Mouse (Mus musculus): Measurements from ENCODE around the gene Atxn2. TPM values are rescaled to one million over a fixed set of nuclear protein-coding genes. Genes with fewer than 3 reads are reported as not detected.
"Not testable (repeated sequence)": the region's sequence is repeated elsewhere in the genome, so short reads cannot be mapped to it uniquely, and the experiment has no call there.

Atxn2 gene
- polyA plus RNA-seq, 1 experiment from 2014 or later: 59.4 TPM

GRCm38 (mm10) chr5:121738576-121739191 lies 27.5 kb downstream of the Atxn2 start:
- H3K4me2 ChIP-seq (ENCODE audit: low read length): no peak overlapping the region
- no peak for ATAC-seq (replicated peaks; ENCODE audit: low FRiP score, low TSS enrichment, low read depth)
- no peak overlapping the region for H3K4me3 ChIP-seq (ENCODE audit: low read depth, low read length)
- no peak overlapping the region for H3K9ac ChIP-seq (ENCODE audit: low read length)
- WGBS: 92% methylated on average over 7 of the region's 7 CpGs
- DNase-seq (ENCODE audit: low spot score): no peak
- H3K36me3 ChIP-seq (ENCODE audit: control insufficient read depth, insufficient read depth, low read length): peaks cover 2% of the 10 kb centered on the region; the same call in 1 of the 2 replicates
- H3K27me3 ChIP-seq (replicated peaks; ENCODE audit: control insufficient read depth, insufficient read depth, low read length): no peaks in the 10 kb centered on the region
- H3K27ac ChIP-seq (ENCODE audit: low read depth): no peak overlapping the region
- H3K9me3 ChIP-seq (ENCODE audit: control insufficient read depth, low read length): no peaks in the 10 kb centered on the region
- H3K4me1 ChIP-seq (replicated peaks; ENCODE audit: control insufficient read depth, insufficient read depth, low read length): no peaks in the 10 kb centered on the region

GRCm38 (mm10) chr5:121740516-121740915 lies 29.4 kb downstream of the Atxn2 start:
- Histone ChIP-seq H3K4me2 (ENCODE audit: low read length) (no peak overlapping the region), H3K4me3 (ENCODE audit: low read depth, low read length) (no peak overlapping the region), H3K9ac (ENCODE audit: low read length) (no peak overlapping the region), H3K36me3 (ENCODE audit: control insufficient read depth, insufficient read depth, low read length) (no peaks in the 10 kb centered on the region), H3K4me1 (replicated peaks; ENCODE audit: control insufficient read depth, insufficient read depth, low read length) (no peaks in the 10 kb centered on the region), H3K9me3 (ENCODE audit: control insufficient read depth, low read length) (no peaks in the 10 kb centered on the region), H3K27ac (ENCODE audit: low read depth) (no peak overlapping the region), H3K27me3 (replicated peaks; ENCODE audit: control insufficient read depth, insufficient read depth, low read length) (no peaks in the 10 kb centered on the region)
- ATAC-seq (replicated peaks; ENCODE audit: low FRiP score, low TSS enrichment, low read depth) (no peak), DNase-seq (ENCODE audit: low spot score) (no peak)
- 89% methylated on average over 1 of the region's 1 CpGs for WGBS

GRCm38 (mm10) chr5:121742915-121743314 lies 31.8 kb downstream of the Atxn2 start:
- peaks cover 4% of the 10 kb centered on the region for H3K36me3 ChIP-seq (ENCODE audit: control insufficient read depth, insufficient read depth, low read length)
- no peak for ATAC-seq (replicated peaks; ENCODE audit: low FRiP score, low TSS enrichment, low read depth)
- DNase-seq (ENCODE audit: low spot score): no peak
- no peak overlapping the region for H3K4me2 ChIP-seq (ENCODE audit: low read length)
- H3K27ac ChIP-seq (ENCODE audit: low read depth): no peak overlapping the region
- WGBS: 86% methylated on average over 2 of the region's 2 CpGs
- H3K9me3 ChIP-seq (ENCODE audit: control insufficient read depth, low read length): no peaks in the 10 kb centered on the region
- H3K9ac ChIP-seq (ENCODE audit: low read length): no peak overlapping the region
- H3K4me1 ChIP-seq (replicated peaks; ENCODE audit: control insufficient read depth, insufficient read depth, low read length): no peaks in the 10 kb centered on the region
- no peak overlapping the region for H3K4me3 ChIP-seq (ENCODE audit: low read depth, low read length)
- H3K27me3 ChIP-seq (replicated peaks; ENCODE audit: control insufficient read depth, insufficient read depth, low read length): no peaks in the 10 kb centered on the region

DNA sequence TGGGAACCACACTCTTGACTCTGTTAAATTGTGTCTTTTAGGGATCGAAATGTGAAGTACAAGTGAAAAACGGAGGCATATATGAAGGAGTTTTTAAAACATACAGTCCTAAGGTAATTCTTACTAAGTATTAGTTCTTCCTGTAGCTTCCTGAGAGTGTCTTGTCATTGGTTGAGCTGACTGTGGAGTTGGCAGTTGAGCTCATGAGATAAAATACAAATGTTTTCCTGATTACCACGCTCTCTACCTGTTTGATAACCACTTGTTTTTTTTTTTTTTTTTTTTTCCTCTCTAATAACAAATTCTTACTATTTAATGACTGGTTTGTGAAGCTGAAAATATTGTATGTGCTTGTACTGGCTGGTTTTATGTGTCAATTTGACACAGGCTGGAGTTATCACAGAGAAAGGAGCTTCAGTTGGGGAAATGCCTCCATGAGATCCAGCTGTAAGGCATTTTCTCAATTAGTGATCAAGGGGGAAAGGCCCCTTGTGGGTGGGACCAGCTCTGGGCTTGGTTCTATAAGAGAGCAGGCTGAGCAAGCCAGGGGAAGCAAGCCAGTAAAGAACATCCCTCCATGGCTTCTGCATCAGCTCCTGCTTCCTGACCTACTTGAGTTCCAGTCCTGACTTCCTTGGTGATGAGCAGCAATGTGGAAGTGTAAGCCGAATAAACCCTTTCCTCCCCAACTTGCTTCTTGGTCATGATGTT lies 36.9 kb downstream of the Atxn2 start:
- H3K9me3 ChIP-seq (ENCODE audit: control insufficient read depth, low read length); DNase-seq (ENCODE audit: low spot score); H3K4me1 ChIP-seq (replicated peaks; ENCODE audit: control insufficient read depth, insufficient read depth, low read length); H3K27ac ChIP-seq (ENCODE audit: low read depth); ATAC-seq (replicated peaks; ENCODE audit: low FRiP score, low TSS enrichment, low read depth); H3K4me3 ChIP-seq (ENCODE audit: low read depth, low read length); H3K9ac ChIP-seq (ENCODE audit: low read length); H3K27me3 ChIP-seq (replicated peaks; ENCODE audit: control insufficient read depth, insufficient read depth, low read length); H3K4me2 ChIP-seq (ENCODE audit: low read length): not testable (repeated sequence)
- WGBS: 89% methylated on average over 4 of the region's 4 CpGs
- peaks cover 46% of the 10 kb centered on the region for H3K36me3 ChIP-seq (ENCODE audit: control insufficient read depth, insufficient read depth, low read length)

DNA sequence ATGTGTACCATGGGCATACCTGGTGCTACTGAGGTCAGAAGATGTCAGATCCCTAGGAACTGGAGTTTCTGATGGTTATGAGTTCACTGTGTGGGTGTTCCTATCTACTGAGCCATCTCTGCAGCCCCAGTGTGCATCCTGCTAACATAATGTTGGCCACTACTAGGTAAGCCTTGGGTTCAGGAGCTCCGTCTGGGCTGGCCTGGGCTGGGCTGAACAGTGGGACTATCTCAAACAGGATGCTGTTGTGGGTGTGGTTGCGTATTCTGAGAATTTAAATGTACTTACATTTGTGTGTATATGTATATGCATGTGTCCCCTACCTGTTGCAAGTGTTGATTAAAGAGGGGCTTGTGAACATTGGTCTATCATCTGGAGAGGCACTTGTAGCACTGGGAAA lies 38.5 kb downstream of the Atxn2 start:
- Histone ChIP-seq H3K36me3 (ENCODE audit: control insufficient read depth, insufficient read depth, low read length) (peaks cover 58% of the 10 kb centered on the region), H3K9me3 (ENCODE audit: control insufficient read depth, low read length) (no peaks in the 10 kb centered on the region), H3K27me3 (replicated peaks; ENCODE audit: control insufficient read depth, insufficient read depth, low read length) (no peaks in the 10 kb centered on the region), H3K4me3 (ENCODE audit: low read depth, low read length) (no peak overlapping the region), H3K27ac (ENCODE audit: low read depth) (no peak overlapping the region), H3K4me1 (replicated peaks; ENCODE audit: control insufficient read depth, insufficient read depth, low read length) (no peaks in the 10 kb centered on the region), H3K9ac (ENCODE audit: low read length) (no peak overlapping the region), H3K4me2 (ENCODE audit: low read length) (no peak overlapping the region)
- ATAC-seq (replicated peaks; ENCODE audit: low FRiP score, low TSS enrichment, low read depth) (no peak), DNase-seq (ENCODE audit: low spot score) (no peak)
- WGBS: 89% methylated on average over 2 of the region's 2 CpGs

DNA sequence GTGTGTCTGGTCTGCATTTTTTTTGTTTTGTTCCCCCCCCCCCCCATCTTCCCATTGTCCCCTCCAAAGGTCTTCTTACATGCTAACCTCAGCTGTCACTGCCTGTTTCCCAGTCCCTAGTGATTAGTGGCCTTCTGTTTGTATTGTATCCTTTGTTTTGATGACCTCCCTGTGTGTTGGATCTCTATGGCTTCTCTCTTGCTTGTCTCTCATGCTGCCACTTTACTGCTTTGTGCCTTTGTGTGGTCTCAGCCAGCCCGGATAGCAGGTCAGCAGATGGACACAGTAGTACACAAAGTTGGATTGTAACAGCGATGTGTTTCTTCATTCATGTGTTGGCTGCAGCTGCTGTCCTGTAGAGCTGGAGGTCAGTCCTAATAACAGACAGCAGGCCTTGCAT lies 46.8 kb downstream of the Atxn2 start:
- Histone ChIP-seq H3K4me2 (ENCODE audit: low read length) (no peak overlapping the region), H3K4me1 (replicated peaks; ENCODE audit: control insufficient read depth, insufficient read depth, low read length) (no peaks in the 10 kb centered on the region), H3K4me3 (ENCODE audit: low read depth, low read length) (no peak overlapping the region), H3K36me3 (ENCODE audit: control insufficient read depth, insufficient read depth, low read length) (peaks cover 65% of the 10 kb centered on the region), H3K9me3 (ENCODE audit: control insufficient read depth, low read length) (no peaks in the 10 kb centered on the region), H3K27ac (ENCODE audit: low read depth) (no peak overlapping the region), H3K27me3 (replicated peaks; ENCODE audit: control insufficient read depth, insufficient read depth, low read length) (no peaks in the 10 kb centered on the region), H3K9ac (ENCODE audit: low read length) (no peak overlapping the region)
- WGBS: 73% methylated on average over 2 of the region's 2 CpGs
- DNase-seq (ENCODE audit: low spot score) (no peak), ATAC-seq (replicated peaks; ENCODE audit: low FRiP score, low TSS enrichment, low read depth) (no peak)

GRCm38 (mm10) chr5:121758341-121758740 lies 47.2 kb downstream of the Atxn2 start:
- no peak for ATAC-seq (replicated peaks; ENCODE audit: low FRiP score, low TSS enrichment, low read depth)
- WGBS: 86% methylated on average over 4 of the region's 4 CpGs
- peaks cover 63% of the 10 kb centered on the region for H3K36me3 ChIP-seq (ENCODE audit: control insufficient read depth, insufficient read depth, low read length)
- H3K9me3 ChIP-seq (ENCODE audit: control insufficient read depth, low read length): no peaks in the 10 kb centered on the region
- no peaks in the 10 kb centered on the region for H3K4me1 ChIP-seq (replicated peaks; ENCODE audit: control insufficient read depth, insufficient read depth, low read length)
- no peak overlapping the region for H3K4me3 ChIP-seq (ENCODE audit: low read depth, low read length)
- no peak for DNase-seq (ENCODE audit: low spot score)
- no peak overlapping the region for H3K9ac ChIP-seq (ENCODE audit: low read length)
- H3K27me3 ChIP-seq (replicated peaks; ENCODE audit: control insufficient read depth, insufficient read depth, low read length): no peaks in the 10 kb centered on the region
- H3K27ac ChIP-seq (ENCODE audit: low read depth): no peak overlapping the region
- no peak overlapping the region for H3K4me2 ChIP-seq (ENCODE audit: low read length)

GRCm38 (mm10) chr5:121759921-121760320 lies 48.8 kb downstream of the Atxn2 start:
- ATAC-seq (replicated peaks; ENCODE audit: low FRiP score, low TSS enrichment, low read depth) (no peak), DNase-seq (ENCODE audit: low spot score) (no peak)
- H3K4me1 ChIP-seq (replicated peaks; ENCODE audit: control insufficient read depth, insufficient read depth, low read length): no peaks in the 10 kb centered on the region
- H3K4me2 ChIP-seq (ENCODE audit: low read length): no peak overlapping the region
- H3K9me3 ChIP-seq (ENCODE audit: control insufficient read depth, low read length): no peaks in the 10 kb centered on the region
- no peak overlapping the region for H3K9ac ChIP-seq (ENCODE audit: low read length)
- peaks cover 55% of the 10 kb centered on the region for H3K36me3 ChIP-seq (ENCODE audit: control insufficient read depth, insufficient read depth, low read length)
- no peak overlapping the region for H3K27ac ChIP-seq (ENCODE audit: low read depth)
- WGBS: 89% methylated on average over 4 of the region's 4 CpGs
- no peaks in the 10 kb centered on the region for H3K27me3 ChIP-seq (replicated peaks; ENCODE audit: control insufficient read depth, insufficient read depth, low read length)
- no peak overlapping the region for H3K4me3 ChIP-seq (ENCODE audit: low read depth, low read length)

DNA sequence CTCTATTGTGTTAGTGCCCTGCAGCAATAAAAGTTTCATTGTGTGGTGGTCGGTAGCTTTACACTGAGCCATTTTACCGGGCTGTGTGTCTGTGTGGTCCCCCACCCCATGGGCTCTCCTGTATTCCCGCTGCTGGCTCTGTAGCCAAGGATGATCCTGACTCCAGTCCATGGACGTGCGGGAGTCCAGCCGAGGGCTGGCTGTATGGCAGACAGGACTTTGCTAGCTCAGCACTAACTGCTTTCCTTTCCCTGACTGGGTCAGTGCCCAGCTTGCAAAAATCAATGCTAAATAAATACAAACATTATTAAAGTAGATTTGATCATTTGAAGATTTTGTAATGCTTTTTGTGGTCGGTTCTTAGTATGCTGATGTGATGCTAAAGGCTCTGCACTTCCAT lies 50.3 kb downstream of the Atxn2 start:
- ATAC-seq (replicated peaks; ENCODE audit: low FRiP score, low TSS enrichment, low read depth) (no peak), DNase-seq (ENCODE audit: low spot score) (no peak)
- Histone ChIP-seq H3K4me3 (ENCODE audit: low read depth, low read length) (no peak overlapping the region), H3K4me1 (replicated peaks; ENCODE audit: control insufficient read depth, insufficient read depth, low read length) (no peaks in the 10 kb centered on the region), H3K9me3 (ENCODE audit: control insufficient read depth, low read length) (no peaks in the 10 kb centered on the region), H3K9ac (ENCODE audit: low read length) (no peak overlapping the region), H3K36me3 (ENCODE audit: control insufficient read depth, insufficient read depth, low read length) (peaks cover 44% of the 10 kb centered on the region), H3K4me2 (ENCODE audit: low read length) (no peak overlapping the region), H3K27me3 (replicated peaks; ENCODE audit: control insufficient read depth, insufficient read depth, low read length) (no peaks in the 10 kb centered on the region), H3K27ac (ENCODE audit: low read depth) (no peak overlapping the region)
- WGBS: 80% methylated on average over 7 of the region's 7 CpGs

Measured in intestine, embryonic 14.5 days (tissue).